Mouse (Mus musculus) left cerebral cortex, adult 8-10 months (tissue): ENCODE results near the gene Gprin3. TPM values are rescaled to one million over a fixed set of nuclear protein-coding genes. Genes with fewer than 3 reads are reported as not detected.
"Not testable (repeated sequence)": the region's sequence is repeated elsewhere in the genome, so short reads cannot be mapped to it uniquely, and the experiment has no call there.

ENCODE experiments used
- DNase-seq, 2 experiments: peaks; one replicate each; pipeline ENCODE4 v3.0.0; 2022; ENCODE audit warnings: low spot score in 2 of 2
- total RNA-seq, 4 experiments: library from RNA; stranded (reverse); gene quantifications; 2 replicates each; pipeline ENCODE4 v1.2.4; 2022

Gene Gprin3
- total RNA-seq, 4 experiments from 2014 or later: 16.1 to 20.1 (median 18.6) TPM

GRCm38 (mm10) chr6:59351108-59351789 is 74.8 kb downstream of the Gprin3 start:
- no peak for DNase-seq

- DNase-seq: no peak
Observed at GRCm38 (mm10) chr6:59348673-59349072, 77.4 kb downstream of the Gprin3 start.

GRCm38 (mm10) chr6:59341146-59341545 is 84.9 kb downstream of the Gprin3 start:
- DNase-seq: no peak

DNA sequence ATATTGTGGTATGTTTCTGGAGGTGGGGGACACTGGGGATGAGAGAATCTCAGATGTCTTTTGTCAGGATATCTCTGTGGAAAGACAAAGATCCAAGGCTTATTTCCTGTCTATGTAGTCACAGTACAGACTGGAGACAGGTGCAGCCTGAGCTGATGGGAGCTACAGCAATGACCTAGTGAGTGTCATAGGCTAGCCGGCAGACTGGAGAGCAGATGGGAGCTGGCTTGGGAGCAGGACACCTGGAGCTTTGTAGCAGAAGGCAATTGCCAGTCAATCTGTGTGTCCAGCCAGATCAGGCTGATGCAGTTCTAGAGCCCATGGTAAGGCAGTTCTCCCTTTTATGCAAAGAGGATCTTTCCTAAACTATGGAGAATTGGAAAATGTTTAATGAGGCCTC is 97.8 kb downstream of the Gprin3 start:
- no peak for DNase-seq

- no peak for DNase-seq
Observed at GRCm38 (mm10) chr6:59315868-59316267, 110.2 kb downstream of the Gprin3 start.

- DNase-seq: no peak
Observed at GRCm38 (mm10) chr6:59315090-59315489, 111.0 kb downstream of the Gprin3 start.

DNA sequence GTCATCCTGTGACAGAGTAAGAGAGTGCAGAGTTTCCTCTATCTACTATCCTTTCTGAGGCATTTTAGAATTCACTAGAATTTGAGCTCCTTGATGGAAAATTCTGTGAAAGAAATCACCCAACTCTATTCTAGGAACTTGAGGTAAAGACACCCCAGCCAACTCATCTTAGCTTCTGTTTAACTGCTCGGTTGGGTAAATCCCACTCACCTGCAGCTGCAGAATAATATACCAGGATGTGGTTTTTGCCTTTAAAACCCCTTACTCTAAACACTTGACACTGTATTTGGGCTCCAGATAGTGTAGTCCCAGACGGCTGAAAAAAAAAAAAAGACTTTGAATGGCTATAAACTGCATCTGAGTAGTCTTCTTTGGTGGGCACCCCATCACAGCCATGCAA is 112.9 kb downstream of the Gprin3 start:
- no peak for DNase-seq

GRCm38 (mm10) chr6:59311241-59311640 is 114.9 kb downstream of the Gprin3 start:
- no peak for DNase-seq

- DNase-seq: not testable (repeated sequence)
Observed at GRCm38 (mm10) chr6:59304235-59304942, 121.7 kb downstream of the Gprin3 start.

- no peak for DNase-seq
Observed at GRCm38 (mm10) chr6:59303031-59303430, 123.1 kb downstream of the Gprin3 start.

Other genes starting within 250 kb of the Gprin3 start
- gene Tigd2, start 217.4 kb downstream of the Gprin3 start, total RNA-seq: 10 to 100 TPM; 13.7 to 15.3 (median 14.7) TPM